Mouse (Mus musculus) thymus, adult 2 months (tissue): ENCODE measurements around the gene Syce2. TPM values are rescaled to one million over a fixed set of nuclear protein-coding genes. Genes with fewer than 3 reads are reported as not detected.

ENCODE experiments used
- DNase-seq: peaks from one replicate; pipeline ENCODE4 v3.0.0; 2021
- H3K27ac ChIP-seq: fragments of 200-500 bp; 2 replicates; pipeline ENCODE4 v1.5.1; 2012; ENCODE audit warnings: low read length, control low read depth; ENCODE audit not compliant: control insufficient read depth, insufficient read depth
- H3K27me3 ChIP-seq: fragments of 200-500 bp; 2 replicates; pipeline ENCODE4 v1.6.1; 2012; ENCODE audit warnings: mild to moderate bottlenecking, low read length, moderate library complexity, mixed read lengths; ENCODE audit not compliant: control insufficient read depth, insufficient read depth
- H3K36me3 ChIP-seq: fragments of 200-500 bp; 2 replicates; pipeline ENCODE4 v1.6.1; 2012; ENCODE audit warnings: mild to moderate bottlenecking, low read length, moderate library complexity; ENCODE audit not compliant: control insufficient read depth, insufficient read depth
- H3K4me1 ChIP-seq: fragments of 200-500 bp; replicated peaks from 2 replicates; pipeline ENCODE4 v1.6.1; 2012; ENCODE audit warnings: low read length; ENCODE audit not compliant: control insufficient read depth, insufficient read depth
- H3K4me3 ChIP-seq: fragments of 200-500 bp; 2 replicates; pipeline ENCODE4 v1.5.1; 2012; ENCODE audit warnings: mild to moderate bottlenecking, low read length, control low read depth, moderate library complexity; ENCODE audit not compliant: control insufficient read depth, insufficient read depth
- CTCF ChIP-seq: fragments of 200-500 bp; IDR thresholded peaks from 2 replicates; pipeline ENCODE4 v1.5.1; 2012; ENCODE audit warnings: mild to moderate bottlenecking, control low read depth, low read length, moderate library complexity, borderline replicate concordance; ENCODE audit not compliant: control insufficient read depth, poor library complexity, insufficient read depth; ENCODE audit errors: extremely low read depth
- POLR2A ChIP-seq: fragments of 200-500 bp; IDR thresholded peaks from 2 replicates; pipeline ENCODE4 v1.6.1; 2012; ENCODE audit warnings: mild to moderate bottlenecking, low read length, control low read depth, moderate library complexity; ENCODE audit not compliant: control insufficient read depth, poor library complexity, insufficient read depth; ENCODE audit errors: extremely low read depth
- WGBS: fragments of 180-500 bp; shearing (Covaris S2); methylation state at CpG from one replicate; pipeline ENCODE4 v1.1.7; 2018; 5-methylcytosine and 5-hydroxymethylcytosine counted together
- polyA plus RNA-seq: library from polyadenylated mRNA; depleted of rRNA; stranded (reverse); fragments of >200 nt; gene quantifications from 2 replicates; pipeline ENCODE4 v1.2.3, GENCODE M21; 2012

Syce2 gene
- polyA plus RNA-seq, 1 experiment: 9.4 TPM

- no peak for DNase-seq
- no peak overlapping the region for H3K27ac ChIP-seq
- TF ChIP-seq POLR2A (no peak), CTCF (no peak)
- peaks cover 18% of the 10 kb centered on the region for H3K4me1 ChIP-seq
- peaks cover 25% of the 10 kb centered on the region for H3K36me3 ChIP-seq
- H3K27me3 ChIP-seq: no peaks in the 10 kb centered on the region
- H3K4me3 ChIP-seq: no peak overlapping the region
- WGBS: 91% methylated on average over 9 of the region's 9 CpGs
Observed at GRCm38 (mm10) chr8:84844397-84845070, 27.4 kb upstream of the Syce2 start.

GRCm38 (mm10) chr8:84845355-84846093 is 26.4 kb upstream of the Syce2 start:
- Histone ChIP-seq H3K4me3 (peak overlapping the region; percentile 81), H3K36me3 (peaks cover 25% of the 10 kb centered on the region), H3K4me1 (peaks cover 14% of the 10 kb centered on the region), H3K27ac (no peak overlapping the region), H3K27me3 (no peaks in the 10 kb centered on the region)
- no peak for TF ChIP-seq POLR2A
- TF ChIP-seq CTCF: no peak
- no peak for DNase-seq
- 10% methylated on average over 12 of the region's 12 CpGs for WGBS

DNA sequence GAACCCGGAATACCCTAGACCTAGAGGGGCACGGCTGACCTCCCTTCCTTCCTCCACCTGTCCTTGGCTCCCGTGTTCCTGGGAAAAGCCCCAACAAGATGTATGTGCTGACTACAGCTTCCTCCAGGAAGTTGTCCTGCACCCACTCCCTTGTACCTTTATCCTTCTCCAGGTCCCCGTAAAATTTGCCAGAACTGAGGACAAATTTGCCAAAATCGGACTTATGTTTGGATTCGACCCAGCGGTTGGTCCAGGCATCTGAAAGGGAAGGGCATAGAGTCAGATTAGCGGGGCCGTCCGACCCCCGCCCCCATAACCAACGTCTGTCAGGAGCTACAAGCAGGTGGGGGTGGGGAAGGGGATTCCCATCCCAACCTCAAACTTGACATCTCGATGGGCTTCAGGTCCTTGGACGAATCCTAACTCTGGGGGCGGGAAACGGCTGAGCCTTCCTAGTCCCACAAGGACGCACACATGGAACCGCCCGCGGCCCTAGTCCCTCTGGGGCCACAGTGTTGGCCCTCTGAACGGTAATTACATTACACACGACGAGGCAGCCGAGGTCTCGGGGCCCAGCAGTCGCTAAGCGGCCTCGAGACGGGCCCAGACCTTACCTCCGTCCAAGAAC is 25.7 kb upstream of the Syce2 start:
- peak; percentile 17 for DNase-seq
- H3K4me3 ChIP-seq: peak overlapping the region; percentile 81
- peaks cover 25% of the 10 kb centered on the region for H3K36me3 ChIP-seq
- H3K27ac ChIP-seq: peak overlapping the region; percentile 39
- H3K4me1 ChIP-seq: peaks cover 14% of the 10 kb centered on the region
- no peak for TF ChIP-seq POLR2A
- TF ChIP-seq CTCF: no peak
- no peaks in the 10 kb centered on the region for H3K27me3 ChIP-seq
- under 1% methylated on average over 30 of the region's 30 CpGs for WGBS

DNA sequence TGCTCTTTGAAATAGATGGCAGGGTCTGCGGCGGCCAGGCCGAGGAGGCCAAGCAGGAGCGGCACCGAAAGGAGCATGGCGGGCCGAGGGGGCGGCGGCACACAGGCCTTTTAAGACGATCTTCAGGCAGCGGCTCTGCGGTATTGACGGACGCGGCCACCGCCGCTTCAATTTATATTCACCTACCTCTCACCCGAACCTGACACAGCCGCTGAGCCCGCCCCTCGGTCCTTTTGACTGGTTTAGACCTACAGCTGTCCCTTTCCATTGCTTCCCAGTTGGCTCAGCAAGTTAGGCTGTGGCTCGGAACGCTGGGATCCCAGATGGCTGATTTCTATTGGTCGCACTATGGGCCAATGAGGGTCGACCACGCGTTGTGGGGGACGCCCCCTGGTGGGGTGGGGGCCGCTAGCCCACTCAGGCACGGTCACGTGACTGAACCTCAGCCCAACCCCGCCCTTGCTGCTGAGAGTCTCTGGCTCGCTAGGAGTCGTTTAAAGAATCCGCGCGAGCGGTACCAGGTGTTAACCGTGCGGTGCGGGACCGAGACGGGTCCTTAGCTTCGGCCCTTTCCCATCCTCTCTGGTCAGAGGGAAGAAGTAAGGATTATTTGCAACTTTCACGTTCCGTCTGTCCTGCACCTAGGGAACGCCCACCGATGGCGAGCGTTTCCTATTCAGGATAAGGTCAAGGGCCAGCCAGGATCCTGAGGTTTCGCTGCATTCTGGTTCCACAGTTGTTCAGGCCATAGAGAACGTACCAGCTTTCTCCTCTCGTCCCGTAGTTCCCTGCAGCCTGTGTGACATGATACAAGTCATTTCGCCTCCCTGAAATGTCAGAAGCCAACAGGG is 25.0 kb upstream of the Syce2 start, which contains the start of gene Calr:
Gene Calr (minus strand): TSS at position 213 of the 851 bp plus-strand sequence.
- Histone ChIP-seq H3K27me3 (no peaks in the 10 kb centered on the region), H3K4me3 (peak within 1 kb of the TSS; percentile 81), H3K27ac (peak within 1 kb of the TSS; percentile 84), H3K36me3 (peaks cover 23% of the 10 kb centered on the region), H3K4me1 (peaks cover 14% of the 10 kb centered on the region)
- peak; percentile 99 for DNase-seq
- TF ChIP-seq CTCF: peak; percentile 53; the same call in 1 of the 2 replicates
- TF ChIP-seq POLR2A: peak; percentile 96
- WGBS: under 1% methylated on average over 55 of the region's 55 CpGs

DNA sequence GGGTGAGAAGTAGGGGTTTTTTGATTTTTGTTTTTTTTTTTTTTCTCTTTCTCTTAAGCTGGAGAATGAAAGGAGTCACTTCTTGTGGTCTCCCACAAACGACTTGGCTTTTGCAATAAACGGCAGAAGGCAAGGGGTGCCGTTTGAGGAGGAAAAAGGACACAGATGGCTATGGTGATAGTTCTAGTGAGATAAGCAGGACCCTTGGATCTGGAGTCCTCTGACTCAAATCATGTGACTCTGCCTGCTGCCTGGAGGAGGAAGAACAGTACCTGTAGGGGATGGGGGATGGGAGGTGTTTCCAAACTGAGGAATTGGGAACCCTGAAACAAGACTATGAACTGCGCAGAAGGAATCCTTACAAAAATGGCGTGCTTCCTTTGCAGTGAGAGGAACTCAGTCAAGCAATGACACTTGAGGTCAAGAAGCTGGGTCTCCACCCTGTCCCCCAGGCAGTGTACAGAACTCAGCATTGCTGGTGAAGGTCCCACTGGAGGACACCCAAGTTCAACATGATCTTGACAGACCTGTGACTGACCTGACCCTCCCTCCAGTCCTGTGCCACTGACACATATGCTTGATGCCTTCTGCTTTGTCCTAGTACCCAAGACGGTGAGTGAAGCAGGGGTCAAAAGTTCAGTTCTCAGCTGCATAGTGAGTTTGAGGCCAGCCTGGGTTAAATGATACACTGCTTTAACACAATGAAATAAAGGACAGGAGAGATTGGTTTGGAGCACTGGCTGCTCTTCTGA is 24.1 kb upstream of the Syce2 start:
- peak overlapping the region; percentile 84 for H3K27ac ChIP-seq
- TF ChIP-seq CTCF (no peak), POLR2A (no peak)
- no peak overlapping the region for H3K4me3 ChIP-seq
- peak; percentile 29 for DNase-seq
- peaks cover 14% of the 10 kb centered on the region for H3K4me1 ChIP-seq
- WGBS: 4% methylated on average over 6 of the region's 6 CpGs
- peaks cover 19% of the 10 kb centered on the region for H3K36me3 ChIP-seq
- no peaks in the 10 kb centered on the region for H3K27me3 ChIP-seq
